Mouse (Mus musculus) heart, adult 2 months (tissue): ENCODE results near the gene Eps8l1. TPM values are rescaled to one million over a fixed set of nuclear protein-coding genes. Genes with fewer than 3 reads are reported as not detected.

Experiments
- DNase-seq, 2 experiments: peaks; one replicate each; pipeline ENCODE4 v3.0.0; 2021
- H3K27ac ChIP-seq: fragments of 200-600 bp; 2 replicates; pipeline ENCODE4 v1.8.1; 2022
- H3K27me3 ChIP-seq: fragments of 200-500 bp; 2 replicates; pipeline ENCODE4 v1.6.1; 2012; ENCODE audit warnings: mild to moderate bottlenecking, low read length, inconsistent platforms, mixed read lengths; ENCODE audit not compliant: control insufficient read depth, insufficient read depth
- H3K36me3 ChIP-seq: fragments of 200-500 bp; 2 replicates; pipeline ENCODE4 v1.6.1; 2012; ENCODE audit warnings: low read length, inconsistent platforms; ENCODE audit not compliant: control insufficient read depth, insufficient read depth
- H3K4me1 ChIP-seq: fragments of 200-500 bp; 2 replicates; pipeline ENCODE4 v1.6.1; 2011; ENCODE audit warnings: low read length; ENCODE audit not compliant: control insufficient read depth, insufficient read depth
- H3K4me3 ChIP-seq: fragments of 200-600 bp; 2 replicates; pipeline ENCODE4 v1.8.1; 2022
- H3K79me2 ChIP-seq: fragments of 200-500 bp; replicated peaks from 2 replicates; pipeline ENCODE4 v1.6.1; 2012; ENCODE audit warnings: mild to moderate bottlenecking, inconsistent platforms, low read length, moderate library complexity, mixed read lengths; ENCODE audit not compliant: control insufficient read depth, insufficient read depth
- H3K9ac ChIP-seq: fragments of 200-500 bp; 2 replicates; pipeline ENCODE4 v1.6.1; 2012; ENCODE audit warnings: low read depth, mild to moderate bottlenecking, control low read depth, inconsistent platforms, low read length, mixed read lengths
- CTCF ChIP-seq: fragments of 200-600 bp; IDR thresholded peaks from 2 replicates; pipeline ENCODE4 v1.8.1; 2022; ENCODE audit warnings: antibody characterized with exemption, mild to moderate bottlenecking, moderate library complexity
- EP300 ChIP-seq: fragments of 200-500 bp; IDR thresholded peaks from 2 replicates; pipeline ENCODE4 v1.6.1; 2011; ENCODE audit warnings: low read depth, low read length, control low read depth; ENCODE audit not compliant: insufficient read depth
- POLR2A ChIP-seq: fragments of 200-500 bp; IDR thresholded peaks from 2 replicates; pipeline ENCODE4 v1.6.1; 2011; ENCODE audit warnings: mild to moderate bottlenecking, low read depth, low read length, control low read depth; ENCODE audit not compliant: insufficient read depth
- WGBS: fragments of 180-500 bp; shearing (Covaris S2); methylation state at CpG from one replicate; pipeline ENCODE4 v1.1.7; 2018; 5-methylcytosine and 5-hydroxymethylcytosine counted together
- intact Hi-C: fragments of 180-260 bp; cut with DNase I; formaldehyde crosslinking; loops from one replicate; pipeline ENCODE4 v1.15.1; 2025
- polyA plus RNA-seq: library from polyadenylated mRNA; depleted of rRNA; stranded (reverse); fragments of >200 nt; gene quantifications from 2 replicates; pipeline ENCODE4 v1.2.3, GENCODE M21; 2012
- total RNA-seq, 2 experiments: library from RNA; stranded (reverse); gene quantifications; 2 replicates each; pipeline ENCODE4 v1.2.3; 2021

The Eps8l1 gene
- total and polyA plus RNA-seq, 3 experiments, result 0.74 to 3.5 (median 3.3) TPM

GRCm38 (mm10) chr7:4447138-4447537 is 13.3 kb upstream of the Eps8l1 start:
- Histone ChIP-seq H3K36me3 (no peaks in the 10 kb centered on the region), H3K27me3 (no peaks in the 10 kb centered on the region), H3K4me3 (no peak overlapping the region), H3K79me2 (no peaks in the 10 kb centered on the region), H3K9ac (no peak overlapping the region), H3K27ac (no peak overlapping the region), H3K4me1 (peaks cover 1% of the 10 kb centered on the region)
- 9% methylated on average over 1 of the region's 1 CpGs for WGBS
- DNase-seq, result no peak
- intact Hi-C loops, result loop anchor here (5.0 to 10.0 kb wide), 3 partner anchors 55 to 822 kb away; partner anchors contain the start of genes Ppp1r12c, Prpf31, Rps9 and Tfpt
- TF ChIP-seq POLR2A (no peak), CTCF (peak; percentile 46)

GRCm38 (mm10) chr7:4448439-4448838 is 12.0 kb upstream of the Eps8l1 start:
- Histone ChIP-seq H3K27me3 (no peaks in the 10 kb centered on the region), H3K36me3 (no peaks in the 10 kb centered on the region), H3K9ac (no peak overlapping the region), H3K4me3 (no peak overlapping the region), H3K4me1 (peaks cover 1% of the 10 kb centered on the region), H3K27ac (no peak overlapping the region), H3K79me2 (no peaks in the 10 kb centered on the region)
- DNase-seq, result no peak
- TF ChIP-seq EP300 (no peak), CTCF (no peak), POLR2A (no peak)
- WGBS, result 86% methylated on average over 3 of the region's 3 CpGs
- intact Hi-C loops, result loop anchor here (5.0 to 10.0 kb wide), 3 partner anchors 54 to 824 kb away; partner anchors contain the start of genes Ppp1r12c, Prpf31, Rps9 and Tfpt

GRCm38 (mm10) chr7:4449211-4449610 is 11.3 kb upstream of the Eps8l1 start:
- H3K27me3 ChIP-seq, result no peaks in the 10 kb centered on the region
- TF ChIP-seq EP300 (no peak), POLR2A (no peak), CTCF (no peak)
- 21% methylated on average over 2 of the region's 2 CpGs for WGBS
- DNase-seq, result no peak
- H3K79me2 ChIP-seq, result no peaks in the 10 kb centered on the region
- peaks cover 1% of the 10 kb centered on the region for H3K4me1 ChIP-seq
- no peak overlapping the region for H3K9ac ChIP-seq
- H3K4me3 ChIP-seq, result no peak overlapping the region
- no peaks in the 10 kb centered on the region for H3K36me3 ChIP-seq
- intact Hi-C loops, result loop anchor here (5.0 to 10.0 kb wide), 3 partner anchors 53 to 824 kb away; partner anchors contain the start of genes Ppp1r12c, Prpf31, Rps9 and Tfpt
- no peak overlapping the region for H3K27ac ChIP-seq

GRCm38 (mm10) chr7:4452644-4453043 is 7.8 kb upstream of the Eps8l1 start:
- 34% methylated on average over 4 of the region's 4 CpGs for WGBS
- H3K9ac ChIP-seq, result no peak overlapping the region
- H3K27ac ChIP-seq, result no peak overlapping the region
- H3K27me3 ChIP-seq, result no peaks in the 10 kb centered on the region
- no peaks in the 10 kb centered on the region for H3K36me3 ChIP-seq
- H3K4me3 ChIP-seq, result no peak overlapping the region
- no peak for DNase-seq
- no peaks in the 10 kb centered on the region for H3K4me1 ChIP-seq
- intact Hi-C loops, result no loop called here
- no peaks in the 10 kb centered on the region for H3K79me2 ChIP-seq
- TF ChIP-seq CTCF, result no peak
- TF ChIP-seq POLR2A, result no peak
- TF ChIP-seq EP300, result no peak

- intact Hi-C loops, result no loop called here
These were observed 3.8 kb downstream of the Eps8l1 start for GRCm38 (mm10) chr7:4464194-4464824.

GRCm38 (mm10) chr7:4467801-4468200 is 7.3 kb downstream of the Eps8l1 start:
- intact Hi-C loops, result no loop called here
- Histone ChIP-seq H3K4me1 (0 out of 2 replicates have a peak, but pooled peaks cover 3% of the 10 kb centered on the region), H3K27me3 (no peaks in the 10 kb centered on the region), H3K9ac (no peak overlapping the region), H3K79me2 (no peaks in the 10 kb centered on the region), H3K27ac (no peak overlapping the region), H3K36me3 (no peaks in the 10 kb centered on the region), H3K4me3 (no peak overlapping the region)
- TF ChIP-seq EP300 (no peak), CTCF (no peak), POLR2A (no peak)
- 59% methylated on average over 3 of the region's 3 CpGs for WGBS
- no peak for DNase-seq

More at GRCm38 (mm10) chr7:4464194-4464824, 3.8 kb downstream of the Eps8l1 start:
- Histone ChIP-seq H3K27me3 (no peaks in the 10 kb centered on the region), H3K27ac (no peak overlapping the region), H3K4me3 (no peak overlapping the region), H3K79me2 (no peaks in the 10 kb centered on the region), H3K9ac (peak overlapping the region; percentile 19; the same call in 1 of the 2 replicates), H3K4me1 (no peaks in the 10 kb centered on the region), H3K36me3 (no peaks in the 10 kb centered on the region)
- TF ChIP-seq POLR2A (no peak), EP300 (no peak), CTCF (no peak)
- 6% methylated on average over 11 of the region's 12 CpGs for WGBS
- no peak for DNase-seq
